Mouse (Mus musculus) testis, adult 2 months (tissue): ENCODE measurements at regions not wholly inside any gene's neighbourhood (a gene's known extent, or its start where the extent isn't known, plus 50 kb on each side); places are given as distances from the start of the nearest gene placed in this dataset.

Experiments
- H3K27ac ChIP-seq: fragments of 200-500 bp; 2 replicates; pipeline ENCODE4 v1.5.1; 2012; ENCODE audit warnings: low read depth, low read length; ENCODE audit not compliant: control insufficient read depth, insufficient read depth
- H3K27me3 ChIP-seq: fragments of 200-500 bp; 2 replicates; pipeline ENCODE4 v1.6.1; 2012; ENCODE audit warnings: mild to moderate bottlenecking, low read length, moderate library complexity; ENCODE audit not compliant: control insufficient read depth, insufficient read depth
- H3K36me3 ChIP-seq: fragments of 200-500 bp; 2 replicates; pipeline ENCODE4 v1.6.1; 2012; ENCODE audit warnings: mild to moderate bottlenecking, low read length; ENCODE audit not compliant: control insufficient read depth, insufficient read depth
- H3K4me1 ChIP-seq: fragments of 200-500 bp; 2 replicates; pipeline ENCODE4 v1.6.1; 2012; ENCODE audit warnings: low read length; ENCODE audit not compliant: control insufficient read depth, insufficient read depth
- H3K4me3 ChIP-seq: fragments of 200-500 bp; 2 replicates; pipeline ENCODE4 v1.5.1; 2012; ENCODE audit warnings: low read depth, mild to moderate bottlenecking, low read length, moderate library complexity, mixed read lengths; ENCODE audit not compliant: control insufficient read depth
- CTCF ChIP-seq: fragments of 200-500 bp; IDR thresholded peaks from 2 replicates; pipeline ENCODE4 v1.5.1; 2012; ENCODE audit warnings: low read depth, mild to moderate bottlenecking, inconsistent platforms, low read length, moderate library complexity; ENCODE audit not compliant: control insufficient read depth, insufficient read depth, insufficient replicate concordance
- POLR2A ChIP-seq: fragments of 200-500 bp; IDR thresholded peaks from 2 replicates; pipeline ENCODE4 v1.6.1; 2012; ENCODE audit warnings: low read depth, mild to moderate bottlenecking, inconsistent platforms, low read length, moderate library complexity; ENCODE audit not compliant: control insufficient read depth

- Histone ChIP-seq H3K4me3 (no peak overlapping the region), H3K4me1 (no peaks in the 10 kb centered on the region), H3K36me3 (no peaks in the 10 kb centered on the region), H3K27ac (no peak overlapping the region), H3K27me3 (no peaks in the 10 kb centered on the region)
- TF ChIP-seq POLR2A (no peak), CTCF (no peak)
Observed at GRCm38 (mm10) chr6:101874894-101875293, 497.2 kb upstream of the Pdzrn3 start.

GRCm38 (mm10) chr6:101858895-101859294 lies 481.2 kb upstream of the Pdzrn3 start:
- H3K36me3 ChIP-seq, result no peaks in the 10 kb centered on the region
- H3K27me3 ChIP-seq, result no peaks in the 10 kb centered on the region
- no peak for TF ChIP-seq POLR2A
- TF ChIP-seq CTCF, result no peak
- no peak overlapping the region for H3K27ac ChIP-seq
- no peaks in the 10 kb centered on the region for H3K4me1 ChIP-seq
- H3K4me3 ChIP-seq, result no peak overlapping the region

- Histone ChIP-seq H3K4me1 (no peaks in the 10 kb centered on the region; the same call in 1 of the 2 replicates), H3K27ac (no peak overlapping the region), H3K36me3 (no peaks in the 10 kb centered on the region), H3K27me3 (no peaks in the 10 kb centered on the region), H3K4me3 (no peak overlapping the region)
- TF ChIP-seq POLR2A (no peak), CTCF (no peak)
Observed at GRCm38 (mm10) chr6:101840695-101841094, 463.0 kb upstream of the Pdzrn3 start.

DNA sequence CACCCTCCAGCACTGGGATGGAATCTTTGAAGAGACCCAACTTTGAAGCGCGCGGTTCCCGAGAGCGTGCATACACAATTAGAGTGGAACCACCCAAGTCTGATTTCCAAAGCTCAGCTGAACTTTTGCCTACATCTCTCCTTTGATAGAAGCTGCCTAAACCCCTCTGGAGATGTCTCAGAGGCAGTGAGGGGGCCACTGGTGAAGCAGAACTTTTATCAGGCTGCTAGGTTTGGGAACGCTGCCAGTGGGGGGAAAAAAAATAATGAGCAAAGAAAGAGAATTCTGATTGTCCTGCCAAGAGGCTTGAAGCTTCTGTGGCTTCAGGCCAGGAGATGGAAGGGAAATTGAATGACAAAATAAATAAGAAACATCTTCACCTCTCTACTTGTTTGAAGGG lies 459.9 kb upstream of the Pdzrn3 start:
- no peak for TF ChIP-seq POLR2A
- TF ChIP-seq CTCF, result no peak
- Histone ChIP-seq H3K4me3 (no peak overlapping the region), H3K27me3 (no peaks in the 10 kb centered on the region), H3K27ac (no peak overlapping the region), H3K36me3 (no peaks in the 10 kb centered on the region), H3K4me1 (no peaks in the 10 kb centered on the region; the same call in 1 of the 2 replicates)

DNA sequence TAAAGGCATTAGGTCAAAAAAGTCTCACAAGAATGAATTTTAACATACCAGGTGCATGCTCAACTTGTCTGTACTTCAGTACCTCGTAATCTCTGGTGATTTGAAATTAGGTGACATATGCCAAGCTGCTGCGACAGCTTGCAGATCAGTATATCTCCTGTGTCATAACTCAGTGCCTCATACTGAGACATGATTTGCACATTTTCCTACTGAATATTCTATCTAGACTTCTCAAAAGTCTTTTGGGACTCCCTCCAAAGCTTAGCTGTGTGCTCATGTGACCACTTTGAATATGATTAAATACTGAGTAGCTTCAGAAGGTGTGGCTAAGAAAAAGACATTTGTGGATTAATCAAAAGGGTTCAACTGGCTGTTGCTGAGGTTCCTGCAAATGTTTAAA lies 416.3 kb upstream of the Pdzrn3 start:
- no peaks in the 10 kb centered on the region for H3K36me3 ChIP-seq
- H3K4me1 ChIP-seq, result no peaks in the 10 kb centered on the region
- H3K4me3 ChIP-seq, result no peak overlapping the region
- no peaks in the 10 kb centered on the region for H3K27me3 ChIP-seq
- H3K27ac ChIP-seq, result no peak overlapping the region
- TF ChIP-seq POLR2A, result no peak
- no peak for TF ChIP-seq CTCF

DNA sequence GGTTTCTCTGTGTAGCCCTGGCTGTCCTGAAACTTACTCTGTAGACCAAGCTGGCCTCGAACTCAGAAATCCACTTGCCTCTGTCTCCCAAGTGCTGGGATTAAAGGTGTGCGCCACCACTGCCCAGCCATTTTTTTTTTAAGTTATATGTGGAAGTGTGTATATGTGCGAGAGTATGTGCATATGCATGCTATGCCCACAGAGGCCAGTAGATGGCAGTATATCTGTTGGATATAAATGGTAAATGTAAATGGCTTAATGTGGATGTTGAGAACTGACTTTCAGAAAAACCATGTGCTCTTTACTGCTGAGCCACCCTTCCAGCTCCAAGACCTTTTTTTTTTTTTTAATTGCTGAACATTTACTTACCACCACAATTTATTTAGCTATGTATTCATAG lies 400.2 kb upstream of the Pdzrn3 start:
- Histone ChIP-seq H3K4me3 (no peak overlapping the region), H3K36me3 (no peaks in the 10 kb centered on the region), H3K27me3 (no peaks in the 10 kb centered on the region), H3K27ac (no peak overlapping the region), H3K4me1 (no peaks in the 10 kb centered on the region)
- TF ChIP-seq POLR2A (no peak), CTCF (no peak)

DNA sequence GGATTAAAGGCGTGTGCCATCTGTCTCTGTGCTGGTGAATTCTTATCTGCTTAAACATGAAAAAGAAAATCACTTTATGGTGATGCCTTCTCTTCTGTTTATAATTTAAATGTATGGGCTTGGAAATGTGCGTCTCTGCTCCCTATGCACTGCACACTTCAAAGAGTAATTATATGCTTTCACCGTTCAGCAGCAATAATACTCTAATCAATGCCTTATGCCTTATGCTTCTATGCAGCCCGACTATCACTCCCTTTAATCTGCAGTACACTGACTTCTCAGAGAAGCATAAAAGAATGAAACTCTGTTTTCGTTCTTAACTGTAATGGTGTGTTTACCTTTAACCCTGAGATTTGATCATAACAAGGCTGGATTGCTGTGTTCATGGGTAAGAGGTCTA lies 395.5 kb upstream of the Pdzrn3 start:
- Histone ChIP-seq H3K4me1 (no peaks in the 10 kb centered on the region), H3K36me3 (no peaks in the 10 kb centered on the region), H3K4me3 (no peak overlapping the region), H3K27ac (no peak overlapping the region), H3K27me3 (no peaks in the 10 kb centered on the region)
- TF ChIP-seq CTCF, result no peak
- TF ChIP-seq POLR2A, result no peak

DNA sequence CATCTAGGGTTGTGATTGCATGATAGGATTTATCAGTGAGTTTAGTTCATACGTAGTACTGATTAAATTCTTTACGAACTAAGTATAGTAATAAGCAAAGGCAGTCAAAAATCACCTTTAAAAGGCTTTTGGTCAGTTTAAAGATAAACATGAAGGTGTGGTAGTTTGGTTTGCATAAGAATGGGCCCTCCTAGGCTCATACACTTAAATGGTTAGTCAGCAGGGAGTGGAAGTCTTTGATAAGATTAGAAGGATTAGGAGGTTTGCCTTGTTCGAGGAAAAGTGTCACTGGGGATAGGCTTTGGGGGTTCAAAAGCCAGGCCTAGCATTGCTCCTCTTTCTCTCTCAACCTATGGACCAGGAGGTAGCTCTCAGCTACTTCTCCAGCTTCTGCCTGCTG lies 357.4 kb upstream of the Pdzrn3 start:
- no peaks in the 10 kb centered on the region for H3K36me3 ChIP-seq
- no peak for TF ChIP-seq CTCF
- TF ChIP-seq POLR2A, result no peak
- no peaks in the 10 kb centered on the region for H3K27me3 ChIP-seq
- H3K4me3 ChIP-seq, result no peak overlapping the region
- no peaks in the 10 kb centered on the region for H3K4me1 ChIP-seq
- H3K27ac ChIP-seq, result no peak overlapping the region
